Mouse (Mus musculus) c-Kit-positive CD71-positive TER-119-positive erythroid progenitor cells, embryonic 14.5 days (primary cell): ENCODE data around the gene Ncoa7.

ENCODE experiments used
- DNase-seq: peaks from one replicate; pipeline ENCODE4 v3.0.0-alpha.2; 2013; ENCODE audit warnings: low spot score

Ncoa7 gene

GRCm38 (mm10) chr10:30802681-30803586 is at the start of gene Ncoa7:
Gene Ncoa7, minus strand, starts transcription at chr10:30803326.
- DNase-seq: peak; percentile 69

- DNase-seq: no peak
Measured at GRCm38 (mm10) chr10:30845101-30845825, 42.1 kb upstream of the Ncoa7 start.

- no peak for DNase-seq
Measured at GRCm38 (mm10) chr10:30844191-30845010, 41.3 kb upstream of the Ncoa7 start.

- no peak for DNase-seq
Measured at GRCm38 (mm10) chr10:30843438-30844190, 40.5 kb upstream of the Ncoa7 start.

GRCm38 (mm10) chr10:30842643-30843437 is 39.7 kb upstream of the Ncoa7 start, which contains the start of gene Hey2:
Gene Hey2, minus strand, starts transcription at chr10:30842801.
- DNase-seq: peak; percentile 91

GRCm38 (mm10) chr10:30842228-30842627 is 39.1 kb upstream of the Ncoa7 start:
- no peak for DNase-seq

GRCm38 (mm10) chr10:30840824-30841223 is 37.7 kb upstream of the Ncoa7 start:
- DNase-seq: no peak

GRCm38 (mm10) chr10:30838188-30838587 is 35.1 kb upstream of the Ncoa7 start:
- no peak for DNase-seq

- DNase-seq: no peak
Measured at GRCm38 (mm10) chr10:30825049-30825448, 21.9 kb upstream of the Ncoa7 start.

- DNase-seq: peak; percentile 88
Measured at GRCm38 (mm10) chr10:30810967-30811293, 7.8 kb upstream of the Ncoa7 start.

- DNase-seq: no peak
Measured at GRCm38 (mm10) chr10:30810247-30810966, 7.3 kb upstream of the Ncoa7 start.

- DNase-seq: peak; percentile 31
Measured at GRCm38 (mm10) chr10:30803587-30804253, 594 bp upstream of the Ncoa7 start.

GRCm38 (mm10) chr10:30802033-30802432 is 1.1 kb downstream of the Ncoa7 start:
- DNase-seq: peak; percentile 63

- no peak for DNase-seq
Measured at GRCm38 (mm10) chr10:30799713-30800450, 3.2 kb downstream of the Ncoa7 start.

GRCm38 (mm10) chr10:30796469-30797261 is 6.5 kb downstream of the Ncoa7 start:
- DNase-seq: no peak

GRCm38 (mm10) chr10:30791016-30791415 is 12.1 kb downstream of the Ncoa7 start:
- DNase-seq: no peak

- no peak for DNase-seq
Measured at GRCm38 (mm10) chr10:30789521-30789920, 13.6 kb downstream of the Ncoa7 start.

GRCm38 (mm10) chr10:30788340-30788721 is 14.8 kb downstream of the Ncoa7 start:
- DNase-seq: no peak
